Mouse (Mus musculus): ENCODE measurements around the gene Nemp1. TPM values are rescaled to one million over a fixed set of nuclear protein-coding genes. Genes with fewer than 3 reads are reported as not detected.

Gene Nemp1
- total and polyA plus RNA-seq, 2 experiments from 2014 or later: 2.8 to 6.1 TPM

DNA sequence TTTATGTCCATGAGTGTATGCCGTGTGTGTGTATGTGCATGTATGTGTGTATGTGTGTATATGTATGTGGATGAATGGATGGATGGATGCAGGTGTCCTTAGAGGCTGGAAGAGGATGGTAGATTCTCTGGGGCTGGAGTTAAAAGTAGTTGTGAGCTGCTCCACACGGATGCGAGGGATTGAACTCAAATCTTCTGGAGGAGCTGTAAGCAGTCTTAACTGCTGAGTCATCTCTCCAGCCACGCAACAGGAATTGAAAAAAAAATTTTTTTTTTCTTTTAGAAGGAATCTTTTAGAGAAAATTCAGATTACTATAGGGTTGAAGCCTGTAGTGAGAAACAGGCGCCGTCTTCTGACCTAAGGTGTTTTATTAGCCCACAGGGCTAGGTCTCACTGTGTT lies 16.2 kb downstream of the Nemp1 start:
- no peak for ATAC-seq
- 92% methylated on average over 6 of the region's 6 CpGs for WGBS

DNA sequence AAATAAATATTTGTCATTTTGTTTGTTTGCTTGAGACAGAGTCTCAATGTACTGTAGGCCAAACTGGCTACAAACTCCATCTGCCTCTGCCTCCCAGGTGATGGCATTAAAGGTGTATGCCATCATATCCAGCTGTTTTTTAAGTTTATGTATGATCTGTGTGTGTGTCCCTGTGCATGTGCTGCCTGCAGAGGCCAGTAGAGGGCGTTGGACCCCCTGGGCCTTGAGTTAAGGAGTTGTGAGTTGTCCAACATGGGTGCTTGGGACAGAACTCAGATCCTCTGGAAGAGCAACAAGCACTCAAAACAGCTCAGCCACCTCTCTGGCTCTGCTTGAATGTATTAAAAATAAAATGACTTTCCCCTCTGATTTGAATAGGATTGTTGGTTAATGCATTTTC lies 24.4 kb downstream of the Nemp1 start:
- no peaks in the 10 kb centered on the region for H3K9me3 ChIP-seq (ENCODE audit: low read length)
- no peak overlapping the region for H3K27ac ChIP-seq (ENCODE audit: low read depth, low read length)
- no peak; the same call in 1 of the 2 replicates for TF ChIP-seq CTCF (IDR thresholded peaks at IDR 0.05; ENCODE audit: low read depth)
- no peak for ATAC-seq
- H3K9ac ChIP-seq: no peak overlapping the region
- peaks cover 18% of the 10 kb centered on the region for H3K36me3 ChIP-seq (ENCODE audit: insufficient read depth)
- WGBS: 52% methylated on average over 1 of the region's 1 CpGs
- no peaks in the 10 kb centered on the region for H3K27me3 ChIP-seq (ENCODE audit: insufficient read depth, low read length)
- DNase-seq: no peak
- H3K4me3 ChIP-seq (ENCODE audit: low read depth, low read length): no peak overlapping the region
- H3K4me2 ChIP-seq (ENCODE audit: low read depth): no peak overlapping the region
- no peaks in the 10 kb centered on the region for H3K4me1 ChIP-seq (ENCODE audit: insufficient read depth)

More for the DNA sequence above, 16.2 kb downstream of the Nemp1 start:
- H3K27me3 ChIP-seq (ENCODE audit: insufficient read depth, low read length): no peaks in the 10 kb centered on the region
- H3K4me3 ChIP-seq (ENCODE audit: low read depth, low read length): no peak overlapping the region
- no peaks in the 10 kb centered on the region for H3K9me3 ChIP-seq (ENCODE audit: low read length)
- no peak overlapping the region for H3K4me2 ChIP-seq (ENCODE audit: low read depth)
- no peak overlapping the region for H3K27ac ChIP-seq (ENCODE audit: low read depth, low read length)
- H3K9ac ChIP-seq: no peak overlapping the region
- H3K36me3 ChIP-seq (ENCODE audit: insufficient read depth): no peaks in the 10 kb centered on the region
- TF ChIP-seq CTCF (IDR thresholded peaks at IDR 0.05; ENCODE audit: low read depth): no peak
- no peaks in the 10 kb centered on the region for H3K4me1 ChIP-seq (ENCODE audit: insufficient read depth)
- DNase-seq: no peak

DNA sequence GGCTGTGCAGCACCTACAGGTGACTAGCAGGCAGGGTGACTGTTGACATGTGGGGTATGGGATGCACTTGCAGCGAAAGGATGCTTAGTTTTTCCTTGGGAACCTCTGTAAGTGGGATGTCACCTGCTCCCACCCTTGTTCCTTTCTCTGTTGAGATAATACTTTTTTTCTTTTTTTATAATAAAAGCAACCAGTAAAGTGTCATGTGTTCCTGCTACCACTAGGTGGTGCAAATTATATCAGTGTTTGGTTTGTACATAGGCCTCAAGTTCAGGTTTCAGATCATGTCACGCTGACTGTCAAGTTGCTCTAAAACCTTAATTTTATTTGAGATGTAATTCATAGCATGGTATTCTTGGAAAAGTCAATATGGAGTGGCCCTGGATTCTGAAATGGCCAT lies 27.9 kb downstream of the Nemp1 start:
- ATAC-seq (peak; percentile 14; the same call in 1 of the 2 replicates), DNase-seq (peak; percentile 50)
- Histone ChIP-seq H3K9me3 (ENCODE audit: low read length) (no peaks in the 10 kb centered on the region), H3K36me3 (ENCODE audit: insufficient read depth) (peaks cover 20% of the 10 kb centered on the region), H3K27me3 (ENCODE audit: insufficient read depth, low read length) (no peaks in the 10 kb centered on the region), H3K4me1 (ENCODE audit: insufficient read depth) (no peaks in the 10 kb centered on the region), H3K4me2 (ENCODE audit: low read depth) (no peak overlapping the region), H3K9ac (no peak overlapping the region), H3K4me3 (ENCODE audit: low read depth, low read length) (no peak overlapping the region), H3K27ac (ENCODE audit: low read depth, low read length) (no peak overlapping the region)
- TF ChIP-seq CTCF (IDR thresholded peaks at IDR 0.05; ENCODE audit: low read depth): peak; percentile 80
- WGBS: 52% methylated on average over 2 of the region's 2 CpGs

DNA sequence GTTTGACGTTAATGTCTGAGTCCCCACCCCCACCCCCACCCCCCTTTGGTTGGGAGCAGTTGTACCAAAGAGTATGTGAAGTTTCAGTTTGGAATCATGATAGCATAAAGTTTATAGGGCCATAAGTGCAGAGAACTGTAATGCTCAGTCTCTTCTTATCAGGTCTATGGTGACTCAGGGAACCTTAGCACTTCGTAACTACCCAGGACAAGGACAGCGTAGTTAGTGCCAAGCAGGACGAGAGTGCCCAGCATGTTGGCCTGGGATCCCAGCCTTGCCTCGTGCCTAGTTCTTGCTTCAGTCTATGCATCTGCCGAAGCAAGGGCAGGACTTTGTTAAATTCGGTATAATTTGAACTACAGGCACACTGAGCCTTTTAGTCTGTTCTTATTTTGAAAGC lies 29.1 kb downstream of the Nemp1 start:
- Histone ChIP-seq H3K4me2 (ENCODE audit: low read depth) (no peak overlapping the region), H3K27ac (ENCODE audit: low read depth, low read length) (no peak overlapping the region), H3K36me3 (ENCODE audit: insufficient read depth) (peaks cover 20% of the 10 kb centered on the region), H3K9me3 (ENCODE audit: low read length) (no peaks in the 10 kb centered on the region), H3K27me3 (ENCODE audit: insufficient read depth, low read length) (no peaks in the 10 kb centered on the region), H3K4me1 (ENCODE audit: insufficient read depth) (no peaks in the 10 kb centered on the region), H3K4me3 (ENCODE audit: low read depth, low read length) (no peak overlapping the region), H3K9ac (no peak overlapping the region)
- no peak for TF ChIP-seq CTCF (IDR thresholded peaks at IDR 0.05; ENCODE audit: low read depth)
- WGBS: 91% methylated on average over 7 of the region's 7 CpGs
- ATAC-seq (no peak), DNase-seq (no peak)

DNA sequence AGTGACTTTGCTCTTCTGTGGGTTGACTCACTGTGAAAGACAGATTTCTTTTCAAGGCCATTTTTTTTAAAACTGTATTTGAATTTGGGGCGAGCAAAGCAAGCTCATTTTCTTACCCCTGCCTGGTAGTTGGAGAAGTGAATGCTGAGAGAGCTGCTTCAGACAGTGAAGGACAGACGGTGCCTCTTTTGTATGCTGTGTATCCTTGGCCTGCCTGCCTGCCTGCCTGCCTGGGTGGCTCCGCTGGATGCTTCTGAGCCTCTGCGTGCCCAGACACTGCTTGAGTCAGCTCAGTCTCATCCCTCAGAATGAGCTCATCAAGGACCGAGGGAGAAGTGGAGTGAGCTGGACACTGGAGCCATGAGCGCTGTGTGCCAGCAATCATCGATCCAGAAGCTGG lies 32.3 kb downstream of the Nemp1 start:
- no peak for TF ChIP-seq CTCF (IDR thresholded peaks at IDR 0.05; ENCODE audit: low read depth)
- DNase-seq (no peak), ATAC-seq (no peak)
- H3K36me3 ChIP-seq (ENCODE audit: insufficient read depth): peaks cover 16% of the 10 kb centered on the region; the same call in 1 of the 2 replicates
- H3K27me3 ChIP-seq (ENCODE audit: insufficient read depth, low read length): no peaks in the 10 kb centered on the region
- 86% methylated on average over 7 of the region's 7 CpGs for WGBS
- no peak overlapping the region for H3K4me2 ChIP-seq (ENCODE audit: low read depth)
- no peak overlapping the region for H3K4me3 ChIP-seq (ENCODE audit: low read depth, low read length)
- no peaks in the 10 kb centered on the region for H3K9me3 ChIP-seq (ENCODE audit: low read length)
- H3K4me1 ChIP-seq (ENCODE audit: insufficient read depth): no peaks in the 10 kb centered on the region
- H3K9ac ChIP-seq: no peak overlapping the region
- H3K27ac ChIP-seq (ENCODE audit: low read depth, low read length): no peak overlapping the region

DNA sequence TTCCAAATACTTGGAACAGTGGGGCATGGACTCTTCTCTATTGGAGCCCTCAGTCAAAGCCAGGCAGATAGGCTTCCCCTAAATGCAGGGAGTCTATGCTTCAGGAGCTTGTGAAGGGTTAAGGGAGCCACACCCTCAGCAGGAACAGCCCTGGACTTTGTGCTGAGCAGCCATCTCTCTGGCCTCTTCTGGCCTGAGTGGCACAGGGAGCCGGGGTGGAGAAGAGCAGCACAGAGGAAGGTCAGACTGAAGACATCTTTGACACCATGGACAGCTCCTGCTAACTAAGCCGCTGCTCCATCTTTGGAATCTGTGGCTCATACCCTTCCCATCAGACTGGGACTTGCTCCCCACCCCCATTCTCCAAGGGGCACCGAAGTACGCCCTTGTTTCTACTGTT lies 36.6 kb downstream of the Nemp1 start:
- H3K9me3 ChIP-seq (ENCODE audit: low read length): no peaks in the 10 kb centered on the region
- no peaks in the 10 kb centered on the region for H3K27me3 ChIP-seq (ENCODE audit: insufficient read depth, low read length)
- DNase-seq (no peak), ATAC-seq (no peak)
- 0 out of 2 replicates have a peak, but pooled peaks cover under 1% of the 10 kb centered on the region for H3K36me3 ChIP-seq (ENCODE audit: insufficient read depth)
- no peak for TF ChIP-seq CTCF (IDR thresholded peaks at IDR 0.05; ENCODE audit: low read depth)
- no peak overlapping the region for H3K9ac ChIP-seq
- H3K4me2 ChIP-seq (ENCODE audit: low read depth): no peak overlapping the region
- no peak overlapping the region for H3K27ac ChIP-seq (ENCODE audit: low read depth, low read length)
- no peak overlapping the region for H3K4me3 ChIP-seq (ENCODE audit: low read depth, low read length)
- H3K4me1 ChIP-seq (ENCODE audit: insufficient read depth): no peaks in the 10 kb centered on the region
- WGBS: 47% methylated on average over 4 of the region's 4 CpGs

DNA sequence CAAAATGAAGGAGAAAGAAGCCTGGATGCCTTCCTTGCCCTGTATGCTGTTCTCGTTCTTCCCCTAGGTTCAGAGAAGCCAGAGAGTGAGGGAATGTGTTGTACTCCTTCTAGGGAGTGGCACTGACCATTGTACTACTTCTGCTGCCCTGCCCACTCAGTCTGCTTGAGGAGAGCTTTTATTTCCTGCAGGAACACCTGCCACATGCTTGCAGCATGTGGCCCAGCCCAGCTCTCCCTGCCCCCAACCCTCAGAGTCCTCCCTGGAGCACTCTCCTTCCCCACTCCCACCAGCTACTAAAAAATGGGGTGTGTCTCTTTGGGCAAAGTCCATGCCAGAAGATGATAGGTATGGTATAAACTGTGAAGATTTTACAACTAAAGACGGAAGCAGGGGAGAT lies 37.6 kb downstream of the Nemp1 start:
- H3K27me3 ChIP-seq (ENCODE audit: insufficient read depth, low read length): no peaks in the 10 kb centered on the region
- H3K9me3 ChIP-seq (ENCODE audit: low read length): no peaks in the 10 kb centered on the region
- no peaks in the 10 kb centered on the region for H3K4me1 ChIP-seq (ENCODE audit: insufficient read depth)
- no peak overlapping the region for H3K4me3 ChIP-seq (ENCODE audit: low read depth, low read length)
- H3K36me3 ChIP-seq (ENCODE audit: insufficient read depth): no peaks in the 10 kb centered on the region
- 67% methylated on average over 2 of the region's 2 CpGs for WGBS
- DNase-seq: no peak
- H3K9ac ChIP-seq: no peak overlapping the region
- ATAC-seq: no peak
- TF ChIP-seq CTCF (IDR thresholded peaks at IDR 0.05; ENCODE audit: low read depth): no peak
- H3K27ac ChIP-seq (ENCODE audit: low read depth, low read length): no peak overlapping the region
- H3K4me2 ChIP-seq (ENCODE audit: low read depth): no peak overlapping the region
